Comparison of ENCODE assay signal across 8 mouse cellular contexts in the genomic region with DNA sequence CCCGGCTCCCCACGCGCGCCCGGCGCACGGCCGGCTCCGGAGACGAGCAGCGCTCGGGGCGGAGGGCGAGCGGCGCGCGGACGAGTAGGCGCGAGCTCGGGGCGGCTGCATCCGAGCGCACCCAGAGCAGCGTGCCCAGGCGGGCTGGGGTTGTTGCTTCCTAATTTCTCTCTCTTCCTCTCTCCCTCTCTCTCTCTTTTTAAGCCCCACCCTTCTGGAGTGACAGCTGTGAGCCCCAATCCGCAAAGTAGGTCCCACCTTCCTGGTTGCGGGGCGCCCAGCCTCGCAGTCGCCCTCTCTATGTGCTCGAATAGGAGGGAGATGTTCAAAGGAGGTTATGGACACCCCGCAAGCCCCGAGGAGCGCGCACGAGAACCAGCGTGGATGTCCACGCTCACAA. TPM values are rescaled to one million over a fixed set of nuclear protein-coding genes. Genes with fewer than 3 reads are reported as not detected.
DNase-seq lines count a peak whose midpoint lies in the region; ATAC-seq and TF ChIP-seq lines count a peak whose summit lies in the region.

Tmem132d (minus strand) TSS at position 162 of the 400 bp plus-strand sequence.

- peak within 1 kb of the TSS; percentile 62 for H3K4me3 ChIP-seq in embryonic facial prominence, embryonic 10.5 days
- H3K4me3 ChIP-seq in hindbrain, embryonic 16.5 days (ENCODE audit: low read length), result peak within 1 kb of the TSS; percentile 61
- peak within 1 kb of the TSS; percentile 40 for H3K4me3 ChIP-seq in limb, embryonic 14.5 days (replicated peaks; ENCODE audit: low read length)

- peak; percentile 38 for DNase-seq in Muller cell, postnatal 12 days (ENCODE audit: inconsistent ontology term)
- peak; percentile 46 for DNase-seq in embryonic facial prominence, embryonic 10.5 days (ENCODE audit: low spot score)
- DNase-seq in limb, embryonic 14.5 days (ENCODE audit: low spot score), result no peak
- DNase-seq in retina, postnatal 1 day, result peak; percentile 67
- no peak for DNase-seq in kidney, adult 8-10 months
- DNase-seq in cerebellum, postnatal 25 days, result no peak

- peak within 1 kb of the TSS; percentile 86 for H3K4me2 ChIP-seq in hindbrain, embryonic 16.5 days (ENCODE audit: low read length)
- H3K4me2 ChIP-seq in limb, embryonic 14.5 days (replicated peaks; ENCODE audit: low read depth, low read length, severe bottlenecking), result peak within 1 kb of the TSS; percentile 68

- peaks cover 91% of the 10 kb centered on the region for H3K27me3 ChIP-seq in embryonic facial prominence, embryonic 10.5 days (replicated peaks; ENCODE audit: low read depth, poor library complexity, severe bottlenecking)
- peaks cover 31% of the 10 kb centered on the region for H3K27me3 ChIP-seq in hindbrain, embryonic 16.5 days (replicated peaks; ENCODE audit: control insufficient read depth, insufficient read depth, low read length)
- peaks cover 53% of the 10 kb centered on the region for H3K27me3 ChIP-seq in limb, embryonic 14.5 days (ENCODE audit: control insufficient read depth, insufficient read depth, low read length)

- H3K9ac ChIP-seq in hindbrain, embryonic 16.5 days (ENCODE audit: low read depth, low read length), result peak within 1 kb of the TSS; percentile 63
- H3K9ac ChIP-seq in limb, embryonic 14.5 days (ENCODE audit: low read depth, low read length, severe bottlenecking), result peak within 1 kb of the TSS; percentile 25; the same call in 1 of the 2 replicates

- WGBS in embryonic facial prominence, embryonic 10.5 days, result under 1% methylated on average over 40 of the region's 40 CpGs
- 1% methylated on average over 15 of the region's 40 CpGs for WGBS in hindbrain, embryonic 16.5 days
- WGBS in limb, embryonic 14.5 days, result 2% methylated on average over 16 of the region's 40 CpGs

- no peaks in the 10 kb centered on the region for H3K36me3 ChIP-seq in embryonic facial prominence, embryonic 10.5 days (replicated peaks)
- H3K36me3 ChIP-seq in hindbrain, embryonic 16.5 days (ENCODE audit: control insufficient read depth, insufficient read depth, low read length), result no peaks in the 10 kb centered on the region
- no peaks in the 10 kb centered on the region for H3K36me3 ChIP-seq in limb, embryonic 14.5 days (ENCODE audit: control insufficient read depth, insufficient read depth, low read length)

- peak; percentile 41 for ATAC-seq in hindbrain, embryonic 16.5 days
- ATAC-seq in limb, embryonic 14.5 days (ENCODE audit: low FRiP score, low read depth), result peak; percentile 65
- ATAC-seq in megakaryocyte, adult 5-6 weeks (ENCODE audit: poor library complexity, severe bottlenecking), result no peak

- TF ChIP-seq POLR2A in limb, embryonic 14.5 days (IDR thresholded peaks at IDR 0.05; ENCODE audit: borderline replicate concordance, extremely low read depth, insufficient read depth, insufficient read length), result no peak

- H3K4me1 ChIP-seq in embryonic facial prominence, embryonic 10.5 days, result peaks cover 16% of the 10 kb centered on the region
- H3K4me1 ChIP-seq in hindbrain, embryonic 16.5 days (ENCODE audit: control insufficient read depth, insufficient read depth, low read depth, low read length), result peaks cover 5% of the 10 kb centered on the region
- H3K4me1 ChIP-seq in limb, embryonic 14.5 days (ENCODE audit: control insufficient read depth, insufficient read depth, low read length), result no peaks in the 10 kb centered on the region

- 0 out of 2 replicates have a peak within 1 kb of the TSS, but pooled peaks have one; percentile 10 for H3K27ac ChIP-seq in embryonic facial prominence, embryonic 10.5 days (replicated peaks)
- no peak within 1 kb of the TSS for H3K27ac ChIP-seq in hindbrain, embryonic 16.5 days (ENCODE audit: low read depth, low read length)
- H3K27ac ChIP-seq in limb, embryonic 14.5 days (replicated peaks; ENCODE audit: low read depth, low read length), result no peak within 1 kb of the TSS

- no peaks in the 10 kb centered on the region for H3K9me3 ChIP-seq in embryonic facial prominence, embryonic 10.5 days
- H3K9me3 ChIP-seq in hindbrain, embryonic 16.5 days (ENCODE audit: control insufficient read depth, low read length), result no peaks in the 10 kb centered on the region
- no peaks in the 10 kb centered on the region for H3K9me3 ChIP-seq in limb, embryonic 14.5 days (ENCODE audit: control insufficient read depth, low read length)

RNA-seq across cellular contexts. Expression of gene Tmem132d, which starts in this region (rescaled TPM):
- polyA plus RNA-seq in embryonic facial prominence, embryonic 10.5 days (2016; fragmentation: Nextera tagmentation; extraction: Ambion mirVana), result 0.18 and 0.85 TPM in 2 replicates
- 3.0 and 4.7 TPM in 2 replicates for polyA plus RNA-seq in hindbrain, embryonic 16.5 days (2015; fragmentation: Nextera tagmentation; extraction: Ambion mirVana)
- 0.58 and 0.60 TPM in 2 replicates for polyA plus RNA-seq in limb, embryonic 14.5 days (2012; rRNA removed)
- polyA plus RNA-seq in limb, embryonic 14.5 days (2014; fragmentation: Nextera tagmentation; extraction: Ambion mirVana), result 0.33 and 0.43 TPM in 2 replicates
- total RNA-seq in megakaryocyte, adult 5-6 weeks (2015), result not detected in 2 replicates
- total RNA-seq in megakaryocyte, adult 5-6 weeks (2017), result 0.07 TPM in 1 of 2 replicates, not detected in the other

Comparison
In these comparisons a context has a peak if more than half of its experiments do, and no peak if none do; other contexts are left out.
1. Peak in DNase-seq, H3K4me3 ChIP-seq and H3K27ac ChIP-seq in embryonic facial prominence, embryonic 10.5 days; RNA of the gene not detected or under 1 TPM.
2. Peak in ATAC-seq, H3K4me3 ChIP-seq, H3K9ac ChIP-seq and H3K4me2 ChIP-seq in limb, embryonic 14.5 days; RNA of the gene not detected or under 1 TPM.
3. DNase-seq: peak in Muller cell, postnatal 12 days (single experiment) and retina, postnatal 1 day (single experiment); none in limb, embryonic 14.5 days (single experiment), kidney, adult 8-10 months (0 of 2) and cerebellum, postnatal 25 days (0 of 2).
4. Peak in every context shown above with its lines, with median percentiles within 50 percentile points of each other: H3K4me3 ChIP-seq.